Mouse (Mus musculus) lung, postnatal 36 days (tissue): Measurements from ENCODE around the gene Cdon.

Experiments
- DNase-seq: peaks from one replicate; pipeline ENCODE4 v3.0.0; 2022; ENCODE audit warnings: mixed read lengths

Cdon gene

GRCm38 (mm10) chr9:35543099-35543860, 122.4 kb downstream of the Cdon start:
- no peak for DNase-seq

DNA sequence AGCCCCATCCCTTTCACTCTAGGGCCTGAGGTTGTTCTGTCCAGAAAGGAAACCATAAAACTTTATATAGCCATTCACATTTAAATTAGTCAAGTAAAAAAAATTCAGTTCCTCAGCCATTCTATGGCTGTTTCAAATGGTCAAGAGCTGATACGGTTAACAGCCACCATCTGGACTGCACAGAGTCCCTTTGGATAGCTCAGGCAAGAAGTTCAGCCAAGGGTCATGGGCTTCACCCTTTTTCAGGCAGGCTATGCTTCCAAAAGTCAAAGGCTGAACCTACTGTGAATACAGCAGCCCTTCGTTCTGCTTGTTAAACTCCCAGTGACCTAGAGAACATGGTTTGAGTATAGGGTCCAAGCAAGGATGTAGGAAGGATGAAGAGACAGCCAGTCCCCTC, 123.7 kb downstream of the Cdon start:
- DNase-seq: no peak

DNA sequence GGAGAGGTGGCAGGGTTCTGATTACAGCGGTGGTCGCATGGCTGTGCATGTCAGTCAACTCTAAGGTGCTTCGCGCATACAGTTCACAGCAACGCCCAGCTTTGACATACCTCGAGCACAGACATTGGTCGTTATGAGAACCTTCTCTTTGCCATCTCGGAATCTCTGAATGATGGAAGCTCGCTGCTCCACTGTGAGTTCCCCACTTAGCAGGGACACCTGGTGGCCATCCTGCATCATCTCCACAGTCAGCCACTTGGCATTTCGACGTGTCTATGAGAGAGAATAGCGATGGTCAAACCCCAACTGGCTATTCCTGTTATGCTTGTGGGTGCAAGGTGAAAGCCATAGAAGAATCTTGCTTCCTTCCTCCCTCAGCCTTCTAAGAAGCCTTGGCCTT, 124.8 kb downstream of the Cdon start:
- DNase-seq: no peak

- DNase-seq: no peak
Measured at GRCm38 (mm10) chr9:35546745-35547144, 125.8 kb downstream of the Cdon start.

DNA sequence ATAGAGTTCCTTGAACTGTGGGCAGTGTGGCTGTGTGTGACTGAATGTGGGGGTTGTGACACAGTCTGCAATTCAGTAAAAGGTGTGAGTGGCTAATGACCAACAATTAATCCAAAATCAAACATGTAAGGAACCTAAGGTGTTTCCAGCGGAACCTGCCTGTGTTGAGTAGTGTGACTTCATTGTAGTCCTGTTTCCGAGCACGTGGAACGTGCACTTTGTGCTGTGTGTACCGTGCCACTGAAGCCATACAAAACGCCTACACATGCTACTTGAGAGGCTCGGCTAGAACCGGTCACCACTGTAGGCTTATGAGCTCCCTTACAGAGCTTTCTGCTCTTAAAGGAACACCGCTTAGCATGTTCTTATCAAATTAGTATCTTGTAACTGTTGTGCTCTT, 127.5 kb downstream of the Cdon start:
- DNase-seq: no peak

- DNase-seq: no peak
Measured at GRCm38 (mm10) chr9:35556494-35557102, 135.7 kb downstream of the Cdon start.
